Mouse (Mus musculus) brain, embryonic 14.5 days (tissue): ENCODE data around the gene Ncor1.

ENCODE experiments used
- CTCF ChIP-seq: fragments of 200-500 bp; IDR thresholded peaks from 2 replicates; pipeline ENCODE4 v1.5.1; 2012; ENCODE audit warnings: inconsistent platforms, mild to moderate bottlenecking, moderate library complexity, borderline replicate concordance; ENCODE audit not compliant: insufficient read depth, insufficient read length; ENCODE audit errors: extremely low read depth
- POLR2A ChIP-seq: fragments of 200-500 bp; IDR thresholded peaks from 2 replicates; pipeline ENCODE4 v1.6.1; 2012; ENCODE audit warnings: mild to moderate bottlenecking, inconsistent platforms, borderline replicate concordance; ENCODE audit not compliant: poor library complexity, insufficient read depth, insufficient read length, severe bottlenecking; ENCODE audit errors: extremely low read depth

DNA sequence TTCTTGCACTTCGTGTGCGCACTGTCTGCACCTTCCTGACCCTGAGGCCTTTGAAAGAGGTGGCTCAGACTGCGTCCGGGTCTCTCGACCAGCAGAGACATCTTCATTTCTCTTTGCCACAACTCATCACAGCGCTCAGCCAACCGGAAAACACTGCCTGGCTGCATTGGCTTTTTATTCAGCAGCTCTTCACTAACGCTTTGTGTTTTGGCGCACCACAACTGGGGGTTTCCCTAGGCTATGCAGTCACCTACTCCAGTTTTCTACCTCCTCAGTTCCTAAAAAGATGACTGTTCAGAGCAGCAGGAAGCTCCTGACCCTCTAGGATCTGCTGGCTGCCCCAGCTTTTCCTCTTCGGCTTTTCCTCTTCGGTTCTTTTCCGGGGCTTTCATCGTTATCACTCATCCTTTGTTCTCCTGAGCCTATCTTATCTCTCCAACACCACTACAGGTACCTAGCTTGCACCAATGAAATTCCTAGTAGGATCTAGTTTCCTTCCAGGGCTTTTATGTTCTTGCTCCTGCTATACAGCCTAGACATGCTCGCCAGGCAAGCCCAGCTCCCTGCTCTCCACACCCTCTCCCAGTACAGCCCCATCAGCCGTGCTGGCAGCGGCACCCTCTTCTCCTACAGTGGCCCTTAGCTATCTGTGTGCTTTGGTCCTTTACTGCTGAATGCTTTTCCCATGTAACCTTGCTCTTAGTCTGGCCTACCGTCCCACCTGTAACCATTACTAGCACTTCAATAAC lies 191.7 kb downstream of the Ncor1 start:
- TF ChIP-seq CTCF, result no peak
- no peak for TF ChIP-seq POLR2A
